Mouse (Mus musculus) adrenal gland, postnatal 4 days (tissue): Measurements from ENCODE around the gene Fzd4. TPM values are rescaled to one million over a fixed set of nuclear protein-coding genes. Genes with fewer than 3 reads are reported as not detected.

Experiments used
- total RNA-seq, 2 experiments: library from RNA; stranded (reverse); gene quantifications; 2 replicates each; pipeline ENCODE4 v1.2.3; 2021

Fzd4 gene
- total RNA-seq, 2 experiments from 2014 or later = 44.2 to 47.6 TPM

Other genes with a start within 250 kb of the Fzd4 start
- gene Tmem135, start 133 bp upstream of the Fzd4 start, total RNA-seq = 10 to 100 TPM; 82.0 to 87.5 TPM
- 10 to 100 TPM; 26.8 to 36.7 TPM for gene Prss23, start 122.8 kb downstream of the Fzd4 start, total RNA-seq
- gene Me3, start 228.0 kb downstream of the Fzd4 start, total RNA-seq = 10 to 100 TPM in 1 of 2 experiments, 1 to 10 TPM in 1; 8.7 to 15.4 TPM